Mouse (Mus musculus) cortical plate, adult 2 months (tissue): ENCODE measurements at regions not wholly inside any gene's neighbourhood (a gene's known extent, or its start where the extent isn't known, plus 50 kb on each side); places are given as distances from the start of the nearest gene placed in this dataset.

Experiments used
- H3K27ac ChIP-seq: fragments of 200-500 bp; 2 replicates; pipeline ENCODE4 v1.5.1; 2012; ENCODE audit warnings: low read length, control low read depth, inconsistent platforms; ENCODE audit not compliant: insufficient read depth
- H3K4me1 ChIP-seq: fragments of 200-500 bp; 2 replicates; pipeline ENCODE4 v1.6.1; 2011; ENCODE audit warnings: low read length; ENCODE audit not compliant: control insufficient read depth, insufficient read depth
- H3K4me3 ChIP-seq: fragments of 200-500 bp; 2 replicates; pipeline ENCODE4 v1.5.1; 2011; ENCODE audit warnings: mild to moderate bottlenecking, low read length, control low read depth; ENCODE audit not compliant: insufficient read depth
- CTCF ChIP-seq: fragments of 200-500 bp; IDR thresholded peaks from 2 replicates; pipeline ENCODE4 v1.5.1; 2011; ENCODE audit warnings: mild to moderate bottlenecking, control low read depth, low read length; ENCODE audit not compliant: insufficient read depth; ENCODE audit errors: extremely low read depth
- POLR2A ChIP-seq: fragments of 200-500 bp; IDR thresholded peaks from 2 replicates; pipeline ENCODE4 v1.6.1; 2011; ENCODE audit warnings: mild to moderate bottlenecking, low read length, control low read depth; ENCODE audit not compliant: insufficient read depth; ENCODE audit errors: extremely low read depth

DNA sequence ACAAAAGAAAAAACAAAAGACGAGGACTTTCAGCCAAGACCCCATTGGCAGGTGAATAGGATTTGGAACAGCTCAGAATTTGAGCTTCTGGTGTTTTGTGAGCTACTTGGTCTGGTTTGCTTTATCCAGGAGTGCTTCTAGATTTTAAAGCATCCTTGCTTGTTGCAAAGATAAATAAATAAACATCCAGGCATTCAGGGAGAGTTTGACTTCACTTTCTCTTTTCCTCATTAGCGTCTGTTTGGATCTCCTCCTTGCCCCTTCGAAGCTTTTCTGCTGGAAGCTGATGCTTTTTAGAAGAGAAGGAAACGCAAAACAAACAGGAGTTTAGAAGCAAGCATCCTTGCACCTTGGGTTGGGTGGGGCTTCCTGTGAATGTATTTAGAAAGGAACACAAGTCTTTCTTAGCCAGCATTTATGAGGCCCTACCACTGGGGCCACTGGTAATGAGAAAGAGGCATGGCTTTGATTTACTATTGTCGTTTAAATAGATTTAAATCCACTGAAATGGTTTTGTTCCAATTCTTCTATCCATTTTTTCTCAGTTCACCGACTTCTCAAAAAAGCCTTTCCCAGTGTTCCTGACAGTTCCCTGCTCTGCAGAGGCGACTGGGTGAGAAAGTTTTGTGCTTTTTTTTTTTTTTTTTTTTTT is 153.9 kb upstream of the Habp2 start:
- H3K27ac ChIP-seq = no peak overlapping the region
- H3K4me3 ChIP-seq = no peak overlapping the region
- no peaks in the 10 kb centered on the region for H3K4me1 ChIP-seq
- TF ChIP-seq POLR2A = no peak
- no peak for TF ChIP-seq CTCF

DNA sequence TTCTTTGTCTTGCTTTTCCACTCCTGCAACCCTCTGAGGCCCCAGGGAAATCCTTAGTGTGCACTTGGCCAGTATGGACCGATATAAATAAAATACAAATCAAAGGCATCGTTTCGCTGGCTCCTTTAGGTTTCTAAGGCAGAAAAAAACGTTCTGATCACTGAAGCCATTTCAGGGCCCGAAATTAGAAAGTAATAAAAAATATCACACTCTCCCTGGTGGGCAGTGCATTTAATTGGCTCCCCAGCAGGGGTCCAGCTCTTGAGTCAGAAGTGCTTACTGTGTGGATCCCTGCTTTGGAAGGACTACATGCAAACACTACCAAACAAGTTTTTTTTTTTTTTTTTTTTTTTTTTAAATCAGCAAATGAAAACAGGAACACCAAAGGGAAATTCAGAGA is 153.4 kb upstream of the Habp2 start:
- no peaks in the 10 kb centered on the region for H3K4me1 ChIP-seq
- no peak overlapping the region for H3K4me3 ChIP-seq
- no peak overlapping the region for H3K27ac ChIP-seq
- TF ChIP-seq POLR2A = no peak
- TF ChIP-seq CTCF = no peak

DNA sequence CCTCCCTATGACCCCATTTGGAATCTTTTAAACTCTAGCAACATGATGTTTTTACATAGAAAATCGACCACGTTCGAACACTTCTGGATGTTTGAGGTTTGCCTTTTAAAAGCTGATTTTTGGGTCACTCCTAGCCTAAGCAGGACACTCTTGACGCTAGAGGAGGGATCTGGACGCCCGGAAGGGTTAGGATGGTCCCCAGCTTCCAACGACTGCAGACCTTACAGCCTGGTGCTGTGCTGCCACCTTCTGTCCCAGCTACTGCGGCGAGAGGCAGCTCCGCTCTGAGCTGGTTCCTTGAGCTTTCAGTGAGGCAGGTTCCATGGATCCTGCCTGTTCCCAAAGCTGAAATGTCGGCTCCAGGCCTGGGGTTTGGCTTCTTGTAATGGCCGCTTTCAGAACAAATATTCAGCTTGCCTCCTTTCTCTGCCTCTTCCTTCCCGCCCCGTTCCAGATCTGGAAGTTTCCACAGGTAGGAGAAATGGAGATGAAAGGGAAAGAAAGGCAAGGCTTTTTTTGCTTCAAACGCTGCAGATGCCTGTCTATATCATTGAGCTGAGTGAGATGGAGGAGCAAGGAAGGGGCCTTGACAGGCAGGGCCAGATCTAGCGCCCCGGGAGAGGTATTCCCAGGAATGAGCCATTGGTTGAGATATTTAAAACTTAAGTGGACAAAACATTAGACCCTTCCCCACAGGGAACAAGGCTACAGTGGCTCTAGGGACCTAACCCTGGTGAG is 152.7 kb upstream of the Habp2 start:
- Histone ChIP-seq H3K4me3 (no peak overlapping the region), H3K27ac (no peak overlapping the region), H3K4me1 (no peaks in the 10 kb centered on the region)
- TF ChIP-seq CTCF (peak; percentile 96), POLR2A (no peak)

DNA sequence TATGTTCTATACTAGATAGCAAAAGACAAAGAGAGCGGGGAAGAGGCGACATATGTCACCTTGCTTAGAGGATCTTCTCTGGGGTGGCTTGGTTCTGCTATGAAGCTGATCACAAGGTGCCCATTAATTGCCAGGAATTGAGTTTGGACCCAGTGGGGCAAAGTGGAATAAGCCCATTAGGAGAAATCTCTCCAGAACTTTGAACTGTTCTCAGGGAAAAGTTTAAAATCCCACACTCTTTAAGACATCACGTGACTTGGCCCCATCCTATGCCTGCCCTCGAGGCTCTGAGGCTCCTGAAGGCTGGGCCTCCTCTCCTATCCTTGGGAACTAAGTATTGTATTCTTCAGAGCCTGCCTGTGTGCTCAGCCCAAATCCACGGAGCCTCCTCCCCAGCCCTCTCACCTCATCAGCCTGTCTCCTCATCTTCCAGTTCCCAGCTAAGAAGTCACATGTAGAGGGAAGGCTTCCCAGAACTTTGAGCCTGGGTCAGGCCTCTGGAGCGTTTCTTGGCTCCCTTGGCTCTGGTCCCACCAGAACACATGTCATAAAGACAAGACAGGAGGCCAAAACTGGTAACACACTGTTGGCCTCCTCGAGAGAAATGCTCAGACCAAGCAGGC is 151.5 kb upstream of the Habp2 start:
- Histone ChIP-seq H3K4me1 (no peaks in the 10 kb centered on the region), H3K4me3 (no peak overlapping the region), H3K27ac (no peak overlapping the region)
- TF ChIP-seq POLR2A (no peak), CTCF (no peak)

DNA sequence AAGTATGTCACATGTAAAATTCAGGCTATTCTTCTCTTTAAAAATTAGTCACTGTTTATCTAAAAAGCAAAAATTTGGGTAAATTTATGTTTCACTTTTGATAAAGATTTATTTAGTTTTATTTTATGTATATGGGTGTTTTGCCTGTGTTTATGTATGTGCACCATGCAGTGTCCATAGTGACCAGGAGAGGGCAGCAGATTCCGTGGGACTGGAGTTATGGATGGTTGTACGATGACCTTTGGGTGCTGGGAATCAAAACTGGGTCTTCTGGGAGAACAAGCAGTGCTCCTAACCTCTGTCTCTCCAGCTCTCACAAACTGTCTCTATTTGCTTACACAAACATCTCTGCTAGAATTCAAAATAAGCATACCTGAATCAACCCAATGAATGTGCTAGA is 146.4 kb upstream of the Habp2 start:
- Histone ChIP-seq H3K4me3 (no peak overlapping the region), H3K4me1 (no peaks in the 10 kb centered on the region), H3K27ac (no peak overlapping the region)
- no peak for TF ChIP-seq POLR2A
- no peak for TF ChIP-seq CTCF

DNA sequence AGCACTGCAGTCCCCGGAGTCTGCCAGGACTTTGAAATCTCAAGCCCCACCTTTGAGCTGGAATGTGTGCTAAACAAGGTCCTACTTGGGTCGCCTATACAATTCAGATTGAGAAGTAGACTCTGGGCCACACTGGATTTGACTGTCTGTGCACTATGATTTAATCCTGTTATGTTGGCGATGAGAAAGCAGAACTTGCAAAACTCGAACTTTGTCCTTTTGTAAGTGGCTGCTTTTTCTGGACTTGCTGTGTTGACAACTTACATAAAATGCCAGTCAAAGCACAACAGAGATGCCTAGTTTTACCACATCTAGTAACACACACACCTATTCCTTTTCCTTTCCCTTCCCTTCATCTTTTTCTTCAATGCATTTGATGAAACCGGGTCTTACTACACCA is 142.7 kb upstream of the Habp2 start:
- H3K4me1 ChIP-seq = no peaks in the 10 kb centered on the region
- no peak overlapping the region for H3K27ac ChIP-seq
- no peak overlapping the region for H3K4me3 ChIP-seq
- no peak for TF ChIP-seq CTCF
- no peak for TF ChIP-seq POLR2A

DNA sequence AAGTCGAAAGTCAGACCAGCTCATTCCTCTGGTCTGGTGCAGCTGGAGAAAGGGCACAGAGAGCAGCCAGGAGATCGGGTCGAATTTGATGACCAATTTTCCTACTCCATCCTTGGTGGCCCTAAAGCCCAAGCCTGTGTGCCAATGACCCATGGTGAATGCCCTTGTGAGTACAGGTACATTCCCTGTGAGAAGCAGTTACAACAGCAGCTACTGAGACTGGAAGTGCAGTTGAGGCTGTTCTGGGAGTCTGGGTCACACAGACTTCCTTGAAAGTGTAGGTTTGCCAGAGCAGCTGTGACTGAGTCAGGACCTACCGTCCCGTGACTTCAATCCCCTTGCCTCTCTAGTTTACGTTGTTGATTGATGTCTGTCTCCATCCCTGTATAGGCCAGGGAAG is 129.8 kb upstream of the Habp2 start:
- no peak overlapping the region for H3K4me3 ChIP-seq
- no peak overlapping the region for H3K27ac ChIP-seq
- TF ChIP-seq CTCF (no peak), POLR2A (no peak)
- H3K4me1 ChIP-seq = no peaks in the 10 kb centered on the region

DNA sequence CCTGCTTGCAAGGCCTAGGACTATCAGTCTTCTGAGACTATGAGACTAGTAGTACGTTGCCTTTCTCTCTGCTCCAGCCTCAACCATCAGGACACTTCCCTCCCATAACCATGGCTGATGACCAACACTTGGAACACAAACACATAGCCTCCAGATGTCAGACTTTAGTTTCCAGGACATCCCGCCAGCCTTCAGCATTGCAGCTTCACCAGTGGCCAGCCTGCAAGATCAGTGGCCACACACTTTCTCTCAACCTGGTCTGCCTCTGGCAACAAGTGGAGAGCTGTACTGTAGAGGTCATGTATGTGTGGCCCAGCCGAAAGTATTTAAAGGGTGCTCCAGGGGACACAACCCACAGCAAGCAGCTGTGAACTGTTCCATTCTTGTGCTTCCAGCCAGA is 124.8 kb upstream of the Habp2 start:
- H3K4me3 ChIP-seq = no peak overlapping the region
- no peak overlapping the region for H3K27ac ChIP-seq
- H3K4me1 ChIP-seq = no peaks in the 10 kb centered on the region
- no peak for TF ChIP-seq POLR2A
- no peak for TF ChIP-seq CTCF

DNA sequence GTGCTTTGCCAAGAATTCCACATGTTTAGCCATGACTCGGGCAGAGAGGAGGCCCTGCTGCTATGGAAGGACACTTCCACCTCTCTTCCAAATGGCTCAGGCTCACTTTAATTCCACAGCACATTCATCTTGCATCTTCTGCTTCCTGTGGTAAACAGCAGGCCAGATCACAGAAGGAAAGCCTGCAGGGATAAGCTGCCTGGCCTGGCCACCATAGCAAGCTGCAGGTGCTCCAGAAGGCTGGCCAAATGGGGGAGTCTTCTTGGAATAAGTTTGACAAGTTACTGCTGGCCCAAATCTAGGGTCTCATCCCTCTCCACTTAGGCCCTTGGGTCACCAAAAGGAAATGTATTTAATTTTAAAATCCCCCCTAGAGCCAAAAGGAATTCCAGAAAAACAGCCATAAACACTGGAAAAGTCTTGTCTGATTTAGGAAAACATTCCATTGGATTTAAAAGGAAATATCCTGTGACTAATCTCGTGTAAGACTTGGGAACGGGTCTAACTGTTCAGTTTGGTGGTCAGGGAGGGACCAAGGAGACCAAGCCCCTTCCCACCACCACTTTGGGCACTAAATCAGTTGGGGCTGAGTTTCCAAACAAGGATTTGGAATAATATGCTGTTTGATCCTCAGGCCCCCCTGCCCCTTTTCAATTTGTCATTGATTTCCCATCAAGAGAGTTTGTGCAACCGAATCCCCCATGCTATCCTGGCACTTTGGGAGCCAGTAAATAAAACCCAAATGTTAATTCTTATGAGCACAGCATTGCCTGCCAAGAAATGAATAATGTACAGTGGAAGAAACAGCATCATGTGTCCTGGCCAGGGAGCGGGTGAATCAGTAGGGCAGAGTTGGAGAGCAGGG is 117.6 kb upstream of the Habp2 start:
- no peak overlapping the region for H3K4me3 ChIP-seq
- TF ChIP-seq POLR2A (no peak), CTCF (no peak)

DNA sequence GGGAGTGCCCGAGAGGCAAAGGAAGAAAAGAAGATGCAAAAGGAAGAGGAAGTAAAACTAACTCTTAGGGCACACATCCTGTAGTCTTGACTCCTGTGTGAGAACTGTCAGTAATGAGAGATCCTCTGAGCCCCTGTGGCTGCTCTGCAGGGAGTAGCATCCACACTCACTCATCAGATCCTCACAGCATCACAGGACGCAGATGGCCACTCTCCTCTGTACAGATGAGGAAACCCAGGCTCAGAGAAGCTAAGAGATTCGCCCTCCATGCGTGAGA is 117.0 kb upstream of the Habp2 start:
- no peak overlapping the region for H3K4me3 ChIP-seq
- no peak overlapping the region for H3K27ac ChIP-seq
- no peaks in the 10 kb centered on the region for H3K4me1 ChIP-seq
- TF ChIP-seq POLR2A (no peak), CTCF (no peak)

More for the DNA sequence above, 117.6 kb upstream of the Habp2 start:
- no peaks in the 10 kb centered on the region for H3K4me1 ChIP-seq
- no peak overlapping the region for H3K27ac ChIP-seq
